Mouse (Mus musculus) thymus, adult 2 months (tissue): ENCODE data around the gene Cdh16.

Experiments used
- CTCF ChIP-seq: fragments of 200-500 bp; IDR thresholded peaks from 2 replicates; pipeline ENCODE4 v1.5.1; 2012; ENCODE audit warnings: mild to moderate bottlenecking, control low read depth, low read length, moderate library complexity, borderline replicate concordance; ENCODE audit not compliant: control insufficient read depth, poor library complexity, insufficient read depth; ENCODE audit errors: extremely low read depth
- POLR2A ChIP-seq: fragments of 200-500 bp; IDR thresholded peaks from 2 replicates; pipeline ENCODE4 v1.6.1; 2012; ENCODE audit warnings: mild to moderate bottlenecking, low read length, control low read depth, moderate library complexity; ENCODE audit not compliant: control insufficient read depth, poor library complexity, insufficient read depth; ENCODE audit errors: extremely low read depth

GRCm38 (mm10) chr8:104606329-104606728, 17.9 kb downstream of the Cdh16 start:
- TF ChIP-seq CTCF (no peak), POLR2A (no peak)
